Mouse (Mus musculus): ENCODE data around the gene Cd72.

GRCm38 (mm10) chr4:43442456-43443361 lies 11.7 kb downstream of the Cd72 start:
- TF ChIP-seq CTCF (conservative IDR thresholded peaks at IDR 0.05 in 1 of 2, IDR thresholded peaks at IDR 0.05 in 1 of 2; ENCODE audit: low read depth in 2 of 2, low read length in 2 of 2) (no peak), CHD2 (IDR thresholded peaks at IDR 0.05; ENCODE audit: low read length) (no peak), JUN (IDR thresholded peaks at IDR 0.05; ENCODE audit: insufficient read depth, low read depth, low read length) (no peak), SMC3 (IDR thresholded peaks at IDR 0.05; ENCODE audit: low read depth, low read length) (no peak)
